Mouse (Mus musculus): Measurements from ENCODE around the gene Rgs6. TPM values are rescaled to one million over a fixed set of nuclear protein-coding genes. Genes with fewer than 3 reads are reported as not detected.

Rgs6 gene
- polyA plus RNA-seq, 1 experiment from 2014 or later, result 1.9 TPM

DNA sequence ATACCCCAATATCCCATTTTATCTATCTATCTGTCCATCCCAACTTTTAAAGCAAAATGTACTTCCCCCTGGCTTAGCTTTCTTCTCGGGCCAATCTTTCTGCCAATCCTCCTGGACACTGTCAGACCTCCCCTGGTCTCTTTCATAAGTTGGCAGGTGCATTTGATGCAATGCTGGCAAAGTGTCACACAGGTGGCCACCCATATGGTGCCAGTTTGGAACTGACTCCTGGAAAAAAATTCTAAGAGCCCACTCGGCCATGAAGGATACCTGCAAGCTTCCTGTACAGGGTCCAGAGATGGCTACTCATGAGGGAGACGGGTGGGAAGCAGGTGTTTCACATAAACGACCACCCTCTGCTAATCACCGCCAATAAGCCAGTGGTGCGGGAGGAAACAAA lies 592.5 kb downstream of the Rgs6 start:
- no peak for DNase-seq (ENCODE audit: low read depth, low spot score)
- no peak for TF ChIP-seq CTCF (IDR thresholded peaks at IDR 0.05)
- peaks cover 27% of the 10 kb centered on the region for H3K27me3 ChIP-seq
- CTCF ChIA-PET, result no interaction called here
- in situ Hi-C loops (cut with MboI; ENCODE audit: low pct_unique_long_range_greater_than_20kb), result no loop called here
- ATAC-seq, result no peak
- POLR2A ChIA-PET, result no interaction called here

DNA sequence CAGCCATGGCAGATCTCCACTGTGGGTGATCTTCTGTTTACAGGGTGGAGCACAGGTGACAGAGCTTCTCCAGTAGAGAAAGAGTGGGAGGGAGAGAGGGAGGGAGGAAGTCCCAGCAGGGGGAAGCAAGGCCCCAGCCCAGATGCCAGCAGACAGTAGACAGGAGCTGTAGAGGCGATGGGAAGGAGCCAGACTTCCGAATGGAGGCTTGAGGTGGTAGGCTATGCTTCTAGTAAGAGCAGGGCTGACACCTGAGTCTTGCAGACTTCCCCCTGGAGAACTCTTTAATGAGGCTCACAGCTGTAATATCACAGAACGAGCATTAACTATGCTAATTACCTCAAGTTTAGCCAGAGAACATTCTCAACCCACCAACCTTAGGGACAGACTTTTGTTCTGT lies 613.6 kb downstream of the Rgs6 start:
- no peak for ATAC-seq
- in situ Hi-C loops (cut with MboI; ENCODE audit: low pct_unique_long_range_greater_than_20kb), result no loop called here
- ChIA-PET CTCF (no interaction called here), POLR2A (no interaction called here)
- no peak for TF ChIP-seq CTCF (IDR thresholded peaks at IDR 0.05)
- no peak for DNase-seq (ENCODE audit: low read depth, low spot score)
- H3K27me3 ChIP-seq, result peaks cover 25% of the 10 kb centered on the region

DNA sequence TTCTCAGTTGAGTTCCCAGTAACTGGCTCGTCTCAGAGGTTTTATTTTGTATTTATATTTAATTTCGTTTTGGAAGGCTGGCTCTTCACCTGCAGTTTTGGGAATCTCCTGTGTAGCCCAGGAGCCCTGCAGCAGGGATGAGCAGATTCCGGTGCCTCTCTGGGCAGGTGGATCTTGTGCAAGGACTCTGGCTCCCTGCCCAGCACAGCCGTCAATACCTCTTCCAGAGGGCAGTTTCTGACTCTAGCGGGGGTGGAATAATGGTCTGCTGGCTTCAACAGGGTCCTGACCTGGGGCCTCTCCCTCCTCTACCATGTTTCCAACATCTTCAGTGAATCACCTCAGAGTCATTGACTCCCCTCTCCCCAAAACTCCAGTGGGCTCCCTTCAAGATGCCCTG lies 616.3 kb downstream of the Rgs6 start:
- H3K27me3 ChIP-seq, result peaks cover 37% of the 10 kb centered on the region
- DNase-seq (ENCODE audit: low read depth, low spot score), result no peak
- no peak for TF ChIP-seq CTCF (IDR thresholded peaks at IDR 0.05)
- CTCF ChIA-PET, result no interaction called here
- ATAC-seq, result no peak
- POLR2A ChIA-PET, result interaction anchor here (0.7 kb wide), 1 partner anchor 14 kb away, joined by 3 read pairs; no protein-coding TSS in a partner anchor
- in situ Hi-C loops (cut with MboI; ENCODE audit: low pct_unique_long_range_greater_than_20kb), result no loop called here

DNA sequence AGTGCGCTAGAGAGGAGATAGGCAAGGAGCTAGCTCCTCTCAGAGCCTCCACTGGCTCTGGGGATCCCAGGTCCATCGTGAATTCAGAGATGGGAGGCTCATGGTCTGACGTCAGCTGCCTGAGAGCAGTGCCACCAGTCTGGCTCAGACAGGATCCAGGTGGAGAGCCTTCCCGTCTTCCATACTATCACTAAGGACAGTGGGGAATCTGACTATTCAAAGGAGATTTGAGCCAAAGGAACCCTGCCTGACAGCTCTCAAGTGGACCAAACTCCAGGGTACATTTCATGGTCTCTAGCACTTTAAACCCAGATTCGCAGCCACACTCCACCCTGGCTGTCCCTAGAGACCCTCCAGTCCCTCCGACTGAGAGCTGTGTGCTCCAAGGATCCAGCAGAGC lies 618.8 kb downstream of the Rgs6 start:
- in situ Hi-C loops (cut with MboI; ENCODE audit: low pct_unique_long_range_greater_than_20kb), result no loop called here
- ATAC-seq, result no peak

DNA sequence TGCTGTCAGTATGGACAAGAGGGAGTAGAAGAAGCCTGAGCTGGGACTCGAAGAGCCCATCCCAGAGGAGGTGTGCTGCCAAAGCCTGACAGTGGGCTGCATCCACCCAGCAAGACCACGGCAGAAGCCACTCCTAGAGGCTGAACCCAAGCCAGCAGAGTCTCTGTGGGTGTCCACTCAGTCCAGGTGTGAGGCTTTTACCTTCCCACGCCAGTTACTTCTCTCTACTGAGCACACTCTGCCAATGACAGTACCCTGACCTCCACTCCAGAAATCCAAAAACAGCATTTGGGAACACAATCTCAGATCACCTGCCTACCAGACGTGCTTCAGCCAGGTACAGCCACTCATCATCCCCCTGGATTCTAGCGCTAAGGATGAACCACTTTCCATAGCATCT lies 619.4 kb downstream of the Rgs6 start:
- peaks cover 39% of the 10 kb centered on the region for H3K27me3 ChIP-seq
- ChIA-PET POLR2A (no interaction called here), CTCF (no interaction called here)
- no peak for TF ChIP-seq CTCF (IDR thresholded peaks at IDR 0.05)
- ATAC-seq, result no peak
- in situ Hi-C loops (cut with MboI; ENCODE audit: low pct_unique_long_range_greater_than_20kb), result no loop called here
- DNase-seq (ENCODE audit: low read depth, low spot score), result no peak

More for the DNA sequence above, 618.8 kb downstream of the Rgs6 start:
- no peak for TF ChIP-seq CTCF (IDR thresholded peaks at IDR 0.05)
- DNase-seq (ENCODE audit: low read depth, low spot score), result no peak
- ChIA-PET CTCF (no interaction called here), POLR2A (no interaction called here)
- H3K27me3 ChIP-seq, result peaks cover 35% of the 10 kb centered on the region

DNA sequence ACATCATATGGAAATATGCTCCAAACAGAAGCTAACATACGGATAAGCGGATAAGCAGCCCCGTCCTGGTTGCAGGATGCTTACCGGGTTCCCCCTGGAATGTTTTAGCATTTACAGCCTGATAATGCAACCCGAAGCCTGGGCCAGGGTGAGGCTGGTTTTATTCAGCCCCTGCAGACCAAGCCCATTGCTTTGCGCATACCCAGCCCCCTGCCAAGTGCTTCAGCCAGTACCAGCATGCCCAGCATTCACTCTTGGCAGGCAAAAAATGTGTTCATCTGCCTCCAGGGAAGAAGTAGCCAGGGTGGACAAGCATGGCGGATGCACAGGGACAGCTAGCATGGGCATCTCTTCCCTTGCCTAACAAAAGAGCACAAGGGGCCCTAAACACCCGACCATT lies 619.9 kb downstream of the Rgs6 start:
- H3K27me3 ChIP-seq, result peaks cover 37% of the 10 kb centered on the region
- no peak for TF ChIP-seq CTCF (IDR thresholded peaks at IDR 0.05)
- ChIA-PET CTCF (no interaction called here), POLR2A (no interaction called here)
- DNase-seq (ENCODE audit: low read depth, low spot score), result no peak
- ATAC-seq, result no peak
- in situ Hi-C loops (cut with MboI; ENCODE audit: low pct_unique_long_range_greater_than_20kb), result no loop called here

DNA sequence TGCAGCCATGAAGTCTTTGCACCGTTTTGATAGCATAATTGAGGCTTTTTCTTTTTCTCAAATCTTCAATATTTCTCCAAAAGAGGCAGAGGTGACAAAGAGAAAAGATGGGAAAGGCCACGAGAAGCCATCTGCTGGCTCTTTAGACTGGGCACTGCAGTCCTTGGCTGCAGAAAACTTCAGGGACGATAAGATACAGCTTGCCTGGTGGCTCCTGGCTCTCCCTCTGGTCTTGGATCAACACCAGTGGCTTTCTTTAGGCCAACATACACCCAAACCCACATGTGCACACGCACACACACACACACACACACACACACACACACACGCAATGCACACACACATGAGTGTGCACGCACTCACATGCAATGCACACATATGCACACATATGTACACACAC lies 620.7 kb downstream of the Rgs6 start:
- H3K27me3 ChIP-seq, result peaks cover 45% of the 10 kb centered on the region
- in situ Hi-C loops (cut with MboI; ENCODE audit: low pct_unique_long_range_greater_than_20kb), result no loop called here
- ATAC-seq, result no peak
- TF ChIP-seq CTCF (IDR thresholded peaks at IDR 0.05), result no peak
- ChIA-PET POLR2A (no interaction called here), CTCF (no interaction called here)
- DNase-seq (ENCODE audit: low read depth, low spot score), result no peak

DNA sequence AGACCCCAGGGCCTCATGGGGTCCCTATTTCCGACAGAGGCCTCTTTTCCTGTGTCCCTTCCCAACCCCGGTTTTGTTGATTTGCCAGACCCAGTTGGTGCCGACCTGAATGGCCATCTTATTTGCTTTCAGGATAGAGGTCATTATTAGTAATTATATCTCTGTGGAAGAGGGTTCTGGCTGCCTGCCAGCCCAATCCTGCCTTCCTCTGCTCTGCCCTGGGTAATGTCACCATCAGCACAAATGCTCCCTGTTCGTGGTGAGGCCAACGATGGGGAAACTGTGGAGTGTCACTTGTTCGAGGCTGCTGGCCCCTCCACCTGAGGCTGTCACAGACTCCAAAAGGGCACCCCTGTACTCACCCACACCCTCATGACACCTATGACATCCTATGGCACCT lies 621.4 kb downstream of the Rgs6 start:
- in situ Hi-C loops (cut with MboI; ENCODE audit: low pct_unique_long_range_greater_than_20kb), result no loop called here
- POLR2A ChIA-PET, result no interaction called here
- CTCF ChIA-PET, result no interaction called here
- TF ChIP-seq CTCF (IDR thresholded peaks at IDR 0.05), result no peak
- ATAC-seq (no peak), DNase-seq (ENCODE audit: low read depth, low spot score) (no peak)
- H3K27me3 ChIP-seq, result peaks cover 50% of the 10 kb centered on the region

DNA sequence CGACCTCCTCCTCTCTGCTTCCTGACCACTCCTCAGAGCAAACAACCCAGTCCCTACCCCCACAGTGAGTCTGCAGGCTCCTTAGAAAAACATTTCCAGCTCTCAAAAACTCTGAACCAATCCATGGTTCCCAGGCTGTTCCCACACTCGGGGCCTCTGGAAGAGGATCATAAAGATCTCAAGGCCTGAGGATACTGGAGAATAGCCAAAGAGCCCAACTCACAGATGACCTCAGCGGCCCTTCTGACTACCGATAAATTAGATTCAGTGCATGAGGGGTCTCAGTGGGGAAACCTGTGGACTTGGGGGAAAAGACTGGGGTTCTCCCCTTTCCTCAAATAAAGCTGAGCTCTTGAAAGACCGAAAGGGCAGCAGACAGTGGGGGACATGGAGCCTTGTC lies 622.2 kb downstream of the Rgs6 start:
- ATAC-seq (no peak), DNase-seq (ENCODE audit: low read depth, low spot score) (no peak)
- ChIA-PET CTCF (no interaction called here), POLR2A (no interaction called here)
- in situ Hi-C loops (cut with MboI; ENCODE audit: low pct_unique_long_range_greater_than_20kb), result no loop called here
- peaks cover 47% of the 10 kb centered on the region for H3K27me3 ChIP-seq
- no peak for TF ChIP-seq CTCF (IDR thresholded peaks at IDR 0.05)

DNA sequence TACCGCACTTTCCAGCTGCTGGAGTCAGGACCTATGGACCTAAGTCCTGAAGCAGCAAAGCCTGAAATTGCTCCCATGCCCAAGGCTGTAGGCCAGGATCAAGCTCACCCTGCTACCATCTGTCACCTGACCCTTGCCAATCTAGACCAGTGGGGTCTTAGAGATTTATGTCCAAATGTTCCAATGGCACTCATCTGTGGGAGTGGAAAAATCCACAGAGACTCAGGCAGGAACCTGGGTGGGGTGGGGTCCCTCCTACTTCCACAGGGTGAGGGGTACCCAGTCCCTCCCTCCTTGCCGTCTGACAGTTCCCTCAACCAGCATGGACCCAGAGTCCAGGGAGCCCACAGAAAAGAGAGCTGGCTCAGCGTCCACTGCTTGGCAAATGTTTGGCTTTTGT lies 622.6 kb downstream of the Rgs6 start:
- ChIA-PET POLR2A (no interaction called here), CTCF (no interaction called here)
- no peak for TF ChIP-seq CTCF (IDR thresholded peaks at IDR 0.05)
- DNase-seq (ENCODE audit: low read depth, low spot score) (no peak), ATAC-seq (no peak)
- peaks cover 42% of the 10 kb centered on the region for H3K27me3 ChIP-seq
- in situ Hi-C loops (cut with MboI; ENCODE audit: low pct_unique_long_range_greater_than_20kb), result no loop called here

DNA sequence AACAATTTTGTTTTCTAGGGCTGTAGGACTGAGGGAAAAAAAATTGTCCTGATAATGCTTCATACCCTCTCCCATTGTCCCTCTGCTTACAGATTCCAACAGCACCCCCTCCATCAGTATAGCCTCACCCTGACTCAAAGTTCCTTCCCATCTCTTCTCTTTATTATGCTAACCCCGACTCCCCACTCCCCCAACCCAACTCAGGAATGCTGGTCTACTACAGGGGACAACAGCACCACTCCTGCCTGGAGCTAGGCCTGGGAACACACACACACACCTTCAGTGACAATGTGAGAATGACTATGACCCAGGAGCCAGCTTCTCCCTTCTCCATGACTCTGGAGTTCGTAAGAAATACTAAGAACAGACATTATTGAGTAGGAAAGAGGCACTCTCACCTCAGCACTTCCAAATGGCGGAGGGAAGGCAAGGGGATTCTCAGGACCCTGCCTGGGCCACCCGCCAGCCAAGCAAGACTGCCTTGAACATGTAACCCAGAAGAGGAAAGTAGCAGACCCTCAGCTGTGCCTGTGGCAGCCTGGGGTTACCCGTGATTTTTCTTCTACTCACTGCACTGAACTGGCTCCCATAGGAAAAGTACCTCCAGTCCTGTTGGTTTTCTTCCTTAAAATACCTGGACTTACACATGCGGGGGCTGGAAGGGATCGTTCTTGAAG lies 623.2 kb downstream of the Rgs6 start:
- ATAC-seq (no peak), DNase-seq (ENCODE audit: low read depth, low spot score) (no peak)
- ChIA-PET CTCF (no interaction called here), POLR2A (no interaction called here)
- peaks cover 38% of the 10 kb centered on the region for H3K27me3 ChIP-seq
- TF ChIP-seq CTCF (IDR thresholded peaks at IDR 0.05), result no peak
- in situ Hi-C loops (cut with MboI; ENCODE audit: low pct_unique_long_range_greater_than_20kb), result no loop called here

Data from Patski (cell line).